Mouse (Mus musculus) ES-Bruce4 (cell line): Measurements from ENCODE around the gene Cnnm1.

ENCODE experiments used
- CTCF ChIP-seq: IDR thresholded peaks from one replicate; pipeline ENCODE4 v1.8.1; 2011; ENCODE audit warnings: low read depth, low read length
- EP300 ChIP-seq: IDR thresholded peaks from 2 replicates; pipeline ENCODE4 v1.6.1; 2011; ENCODE audit warnings: low read depth, low read length; ENCODE audit not compliant: insufficient read depth
- POLR2A ChIP-seq: IDR thresholded peaks from one replicate; pipeline ENCODE4 v1.8.1; 2011; ENCODE audit warnings: low read length; ENCODE audit not compliant: insufficient read depth

DNA sequence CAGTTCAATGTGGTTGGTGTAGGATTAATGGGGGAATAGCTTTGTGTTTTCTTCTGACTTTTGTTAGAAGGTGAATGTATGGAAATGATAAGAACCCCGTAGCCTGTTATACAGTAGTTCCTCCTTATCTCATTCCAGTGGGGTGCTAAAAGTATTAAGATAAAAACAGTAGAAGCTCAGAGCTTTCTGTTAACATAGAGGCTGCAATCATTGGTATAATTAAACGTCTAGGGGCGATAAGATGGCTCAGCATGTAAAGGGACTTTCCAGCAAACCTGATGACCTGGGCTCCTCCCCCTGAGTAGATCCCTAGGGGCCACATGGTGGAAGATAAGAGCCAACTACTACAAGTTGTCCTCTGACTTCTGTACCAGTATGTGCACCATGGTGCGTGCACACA is 12.8 kb downstream of the Cnnm1 start:
- TF ChIP-seq POLR2A (no peak), CTCF (no peak), EP300 (no peak)
